Mouse (Mus musculus) heart, embryonic 15.5 days (tissue): ENCODE measurements around the gene Abcc9. TPM values are rescaled to one million over a fixed set of nuclear protein-coding genes. Genes with fewer than 3 reads are reported as not detected.
"Not testable (repeated sequence)": the region's sequence is repeated elsewhere in the genome, so short reads cannot be mapped to it uniquely, and the experiment has no call there.

Experiments used
- ATAC-seq: fragments of 200-750 bp; cut with Nextera tagmentation; replicated peaks from 2 replicates; pipeline ENCODE4 v1.8.0; 2017; ENCODE audit warnings: low read depth, moderate TSS enrichment; ENCODE audit not compliant: insufficient number of reproducible peaks, insufficient read depth, low FRiP score
- H3K27ac ChIP-seq: fragments of 300-500 bp; sonication (generic); 2 replicates; pipeline ENCODE4 v1.5.1; 2015; ENCODE audit warnings: mild to moderate bottlenecking, inconsistent platforms
- H3K27me3 ChIP-seq: fragments of 300-500 bp; sonication (generic); 2 replicates; pipeline ENCODE4 v1.6.1; 2015; ENCODE audit warnings: inconsistent platforms
- H3K36me3 ChIP-seq: fragments of 300-500 bp; sonication (generic); 2 replicates; pipeline ENCODE4 v1.6.1; 2015; ENCODE audit warnings: mild to moderate bottlenecking, inconsistent platforms
- H3K4me1 ChIP-seq: fragments of 300-500 bp; sonication (generic); replicated peaks from 2 replicates; pipeline ENCODE4 v1.6.1; 2015; ENCODE audit warnings: inconsistent platforms
- H3K4me2 ChIP-seq: fragments of 300-500 bp; sonication (generic); 2 replicates; pipeline ENCODE4 v1.6.1; 2015; ENCODE audit warnings: inconsistent platforms, mild to moderate bottlenecking, moderate library complexity
- H3K4me3 ChIP-seq: fragments of 300-500 bp; sonication (generic); 2 replicates; pipeline ENCODE4 v1.5.1; 2015; ENCODE audit warnings: mild to moderate bottlenecking, inconsistent platforms
- H3K9ac ChIP-seq: fragments of 300-500 bp; sonication (generic); 2 replicates; pipeline ENCODE4 v1.6.1; 2015; ENCODE audit warnings: mild to moderate bottlenecking, inconsistent platforms
- H3K9me3 ChIP-seq: fragments of 300-500 bp; sonication (generic); replicated peaks from 2 replicates; pipeline ENCODE4 v1.6.1; 2016; ENCODE audit warnings: inconsistent platforms
- WGBS: fragments of 180-500 bp; shearing (Covaris S2); methylation state at CpG from one replicate; pipeline ENCODE4 v1.1.7; 2015; ENCODE audit warnings: mixed read lengths; 5-methylcytosine and 5-hydroxymethylcytosine counted together
- polyA plus RNA-seq: library from polyadenylated mRNA; unstranded; fragments of >200 nt; fragmentation: Nextera tagmentation; extraction: Ambion mirVana; gene quantifications from 2 replicates; pipeline ENCODE4 v1.2.1, GENCODE M21; 2015

The Abcc9 gene
- polyA plus RNA-seq, 1 experiment from 2014 or later, result 14.6 TPM

- Histone ChIP-seq H3K4me3 (peak overlapping the region; percentile 56), H3K27ac (peak overlapping the region; percentile 86)
- WGBS, result 40% methylated on average over 13 of the region's 13 CpGs
These were observed 954 bp downstream of the Abcc9 start for GRCm38 (mm10) chr6:142701161-142701560.

DNA sequence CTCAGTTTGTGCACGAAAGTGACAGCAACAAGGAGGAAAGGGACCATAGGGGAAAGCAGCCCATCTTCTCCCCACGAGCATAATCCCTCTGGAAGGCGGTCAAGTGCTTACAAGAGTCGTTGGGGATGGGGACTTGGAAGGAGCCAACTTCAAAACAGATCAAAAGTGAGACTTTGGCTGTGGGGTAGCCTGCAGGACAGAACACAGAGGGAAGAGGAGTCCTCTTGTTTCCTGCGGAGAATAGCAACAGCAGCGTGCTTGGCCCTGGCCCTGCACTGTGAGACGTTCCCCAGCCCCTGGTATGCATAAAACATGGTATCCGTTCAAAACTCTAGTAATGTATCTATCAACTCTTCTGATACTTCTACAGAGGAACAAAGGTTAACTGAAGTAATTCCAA, 1.4 kb downstream of the Abcc9 start:
- peak overlapping the region; percentile 12; the same call in 1 of the 2 replicates for H3K9ac ChIP-seq

More at GRCm38 (mm10) chr6:142701161-142701560, 954 bp downstream of the Abcc9 start:
- no peak for ATAC-seq
- H3K36me3 ChIP-seq, result no peaks in the 10 kb centered on the region
- H3K4me2 ChIP-seq, result peak overlapping the region; percentile 86
- peaks cover 38% of the 10 kb centered on the region for H3K4me1 ChIP-seq
- H3K9me3 ChIP-seq, result no peaks in the 10 kb centered on the region
- H3K9ac ChIP-seq, result peak overlapping the region; percentile 72; the same call in 1 of the 2 replicates
- no peaks in the 10 kb centered on the region for H3K27me3 ChIP-seq

DNA sequence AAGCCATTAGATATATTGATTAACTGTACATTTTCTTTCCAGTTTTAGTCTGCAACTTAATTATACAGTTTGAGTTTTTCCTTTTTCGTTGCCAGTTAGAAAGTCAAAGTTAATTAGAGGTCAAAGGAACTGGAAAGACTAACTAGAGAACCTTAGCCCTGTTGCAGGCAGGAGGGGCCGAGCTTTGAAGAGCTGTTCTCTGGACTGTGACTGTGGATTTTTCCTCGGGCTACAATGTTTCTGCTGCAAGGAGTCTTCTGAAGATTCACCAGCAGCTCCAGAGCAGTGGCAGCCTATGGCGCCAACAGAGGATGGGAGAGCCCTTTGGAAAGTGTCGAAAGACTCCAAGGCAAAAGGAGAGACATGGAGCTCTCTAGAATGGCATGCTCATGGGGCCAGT, 10.0 kb downstream of the Abcc9 start:
- Histone ChIP-seq H3K4me1 (peaks cover 12% of the 10 kb centered on the region), H3K27ac (no peak overlapping the region), H3K4me3 (no peak overlapping the region), H3K4me2 (no peak overlapping the region), H3K36me3 (peaks cover 20% of the 10 kb centered on the region), H3K9me3 (no peaks in the 10 kb centered on the region), H3K27me3 (no peaks in the 10 kb centered on the region), H3K9ac (no peak overlapping the region)
- 79% methylated on average over 5 of the region's 5 CpGs for WGBS
- ATAC-seq, result no peak

More for the DNA sequence above, 1.4 kb downstream of the Abcc9 start:
- Histone ChIP-seq H3K27ac (peak overlapping the region; percentile 86), H3K36me3 (no peaks in the 10 kb centered on the region), H3K4me1 (peaks cover 38% of the 10 kb centered on the region), H3K4me3 (peak overlapping the region; percentile 56), H3K27me3 (no peaks in the 10 kb centered on the region), H3K9me3 (no peaks in the 10 kb centered on the region), H3K4me2 (peak overlapping the region; percentile 86)
- WGBS, result 38% methylated on average over 8 of the region's 8 CpGs
- ATAC-seq, result no peak

GRCm38 (mm10) chr6:142689673-142690072, 12.4 kb downstream of the Abcc9 start:
- ATAC-seq, result peak; percentile 90
- H3K9me3 ChIP-seq, result no peaks in the 10 kb centered on the region
- H3K4me2 ChIP-seq, result no peak overlapping the region
- no peak overlapping the region for H3K9ac ChIP-seq
- H3K27ac ChIP-seq, result peak overlapping the region; percentile 83
- 42% methylated on average over 11 of the region's 11 CpGs for WGBS
- peaks cover 41% of the 10 kb centered on the region for H3K36me3 ChIP-seq
- H3K4me3 ChIP-seq, result no peak overlapping the region
- H3K4me1 ChIP-seq, result peaks cover 12% of the 10 kb centered on the region
- no peaks in the 10 kb centered on the region for H3K27me3 ChIP-seq

GRCm38 (mm10) chr6:142682985-142683691, 19.0 kb downstream of the Abcc9 start:
- Histone ChIP-seq H3K27me3 (no peaks in the 10 kb centered on the region), H3K27ac (peak overlapping the region; percentile 46; the same call in 1 of the 2 replicates), H3K9me3 (no peaks in the 10 kb centered on the region), H3K9ac (no peak overlapping the region), H3K4me1 (peaks cover 15% of the 10 kb centered on the region), H3K36me3 (peaks cover 32% of the 10 kb centered on the region), H3K4me3 (no peak overlapping the region), H3K4me2 (no peak overlapping the region)
- 61% methylated on average over 7 of the region's 7 CpGs for WGBS
- ATAC-seq, result no peak

- no peak overlapping the region for H3K4me3 ChIP-seq
- WGBS, result 80% methylated on average over 2 of the region's 2 CpGs
- H3K27me3 ChIP-seq, result no peaks in the 10 kb centered on the region
These were observed 32.1 kb downstream of the Abcc9 start for GRCm38 (mm10) chr6:142670021-142670420.

GRCm38 (mm10) chr6:142669343-142669742, 32.8 kb downstream of the Abcc9 start:
- H3K4me1 ChIP-seq, result peaks cover 16% of the 10 kb centered on the region
- peaks cover 4% of the 10 kb centered on the region; the same call in 1 of the 2 replicates for H3K9me3 ChIP-seq
- no peak for ATAC-seq
- no peaks in the 10 kb centered on the region for H3K27me3 ChIP-seq
- no peak overlapping the region for H3K4me3 ChIP-seq
- no peak overlapping the region for H3K9ac ChIP-seq
- peaks cover 29% of the 10 kb centered on the region for H3K36me3 ChIP-seq
- H3K4me2 ChIP-seq, result no peak overlapping the region
- H3K27ac ChIP-seq, result no peak overlapping the region
- WGBS, result 83% methylated on average over 6 of the region's 6 CpGs

More at GRCm38 (mm10) chr6:142670021-142670420, 32.1 kb downstream of the Abcc9 start:
- no peak overlapping the region for H3K4me2 ChIP-seq
- peaks cover 16% of the 10 kb centered on the region for H3K4me1 ChIP-seq
- peaks cover 31% of the 10 kb centered on the region for H3K36me3 ChIP-seq
- ATAC-seq, result no peak
- peaks cover 4% of the 10 kb centered on the region; the same call in 1 of the 2 replicates for H3K9me3 ChIP-seq
- no peak overlapping the region for H3K27ac ChIP-seq
- H3K9ac ChIP-seq, result no peak overlapping the region

DNA sequence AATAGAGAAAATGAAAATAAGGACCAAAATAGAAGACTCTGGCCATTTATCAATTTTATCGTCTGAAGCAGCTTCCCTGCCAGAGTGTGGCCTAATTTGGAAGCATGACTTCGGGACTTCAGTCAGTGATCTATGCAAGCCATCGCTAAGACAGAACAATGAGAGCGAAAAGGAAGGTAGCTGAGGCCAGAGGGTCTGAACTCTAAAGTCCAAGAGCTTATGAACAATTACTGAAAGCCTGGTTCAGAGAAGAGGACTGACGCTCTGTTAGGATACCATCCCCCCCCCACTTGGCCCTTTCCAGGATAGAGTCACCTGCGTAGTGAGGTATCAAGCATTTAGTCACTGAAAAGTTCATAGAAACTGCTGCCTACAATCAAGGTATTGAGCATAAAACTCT, 33.3 kb downstream of the Abcc9 start:
- peak overlapping the region; percentile 71 for H3K27ac ChIP-seq
- H3K36me3 ChIP-seq, result peaks cover 27% of the 10 kb centered on the region
- no peak overlapping the region for H3K4me3 ChIP-seq
- ATAC-seq, result no peak
- WGBS, result 65% methylated on average over 6 of the region's 6 CpGs
- peaks cover 16% of the 10 kb centered on the region for H3K4me1 ChIP-seq
- H3K27me3 ChIP-seq, result no peaks in the 10 kb centered on the region
- no peak overlapping the region for H3K9ac ChIP-seq
- H3K4me2 ChIP-seq, result no peak overlapping the region
- H3K9me3 ChIP-seq, result peaks cover 4% of the 10 kb centered on the region; the same call in 1 of the 2 replicates

DNA sequence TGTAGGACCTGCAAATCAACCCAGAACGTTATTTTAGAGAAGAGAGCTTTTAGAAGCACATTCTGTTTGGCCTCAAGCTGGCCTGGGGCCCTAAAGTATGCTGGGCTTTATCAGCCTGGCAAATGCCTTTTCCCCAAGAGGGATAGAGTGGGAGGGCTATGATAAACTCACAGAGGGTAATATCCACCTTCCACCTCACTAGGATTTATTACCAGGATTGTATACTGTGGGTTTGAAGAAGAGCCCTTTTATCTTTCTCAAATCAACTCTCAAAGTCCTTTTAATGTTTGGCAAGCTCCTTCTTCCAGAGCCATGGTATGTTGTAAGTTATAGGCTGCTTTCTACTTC, 33.7 kb downstream of the Abcc9 start:
- no peak overlapping the region for H3K9ac ChIP-seq

GRCm38 (mm10) chr6:142667701-142668418, 34.3 kb downstream of the Abcc9 start:
- Histone ChIP-seq H3K4me3 (no peak overlapping the region), H3K4me2 (0 out of 2 replicates have a peak overlapping the region, but pooled peaks have one; percentile 12), H3K4me1 (peaks cover 16% of the 10 kb centered on the region), H3K27ac (peak overlapping the region; percentile 71), H3K9ac (no peak overlapping the region), H3K9me3 (no peaks in the 10 kb centered on the region), H3K27me3 (no peaks in the 10 kb centered on the region), H3K36me3 (peaks cover 26% of the 10 kb centered on the region)
- ATAC-seq, result peak; percentile 70; the same call in 1 of the 2 replicates
- 62% methylated on average over 7 of the region's 7 CpGs for WGBS

More for the DNA sequence above, 33.7 kb downstream of the Abcc9 start:
- H3K27ac ChIP-seq, result peak overlapping the region; percentile 71
- peak; percentile 66; the same call in 1 of the 2 replicates for ATAC-seq
- peaks cover 24% of the 10 kb centered on the region for H3K36me3 ChIP-seq
- 21% methylated on average over 1 of the region's 1 CpGs for WGBS
- 0 out of 2 replicates have a peak overlapping the region, but pooled peaks have one; percentile 12 for H3K4me2 ChIP-seq
- no peaks in the 10 kb centered on the region for H3K27me3 ChIP-seq
- H3K9me3 ChIP-seq, result peaks cover 2% of the 10 kb centered on the region; the same call in 1 of the 2 replicates
- peaks cover 16% of the 10 kb centered on the region for H3K4me1 ChIP-seq
- H3K4me3 ChIP-seq, result no peak overlapping the region

DNA sequence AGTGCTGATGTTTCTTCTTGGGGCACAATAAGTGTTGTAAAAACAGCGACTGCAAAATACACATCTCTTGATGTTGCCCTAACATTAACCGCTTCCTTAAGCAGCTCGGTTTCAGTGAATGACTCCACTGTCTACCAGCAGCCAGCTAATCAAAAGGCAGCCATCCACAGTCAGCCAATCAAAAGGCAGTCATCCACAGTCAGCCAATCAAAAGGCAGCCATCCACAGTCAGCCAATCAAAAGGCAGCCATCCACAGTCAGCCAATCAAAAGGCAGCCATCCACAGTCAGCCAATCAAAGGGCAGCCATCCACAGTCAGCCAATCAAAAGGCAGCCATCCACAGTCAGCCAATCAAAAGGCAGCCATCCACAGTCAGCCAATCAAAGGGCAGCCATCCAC, 40.1 kb downstream of the Abcc9 start:
- H3K36me3 ChIP-seq, result peaks cover 17% of the 10 kb centered on the region; the same call in 1 of the 2 replicates
- H3K4me3 ChIP-seq, H3K9me3 ChIP-seq, H3K4me1 ChIP-seq, H3K9ac ChIP-seq, ATAC-seq, H3K27ac ChIP-seq, H3K4me2 ChIP-seq, H3K27me3 ChIP-seq: not testable (repeated sequence)
- WGBS, result 93% methylated on average over 3 of the region's 3 CpGs
